Mouse (Mus musculus) intestine, embryonic 15.5 days (tissue): ENCODE data around the gene Nsd1. TPM values are rescaled to one million over a fixed set of nuclear protein-coding genes. Genes with fewer than 3 reads are reported as not detected.

Experiments used
- ATAC-seq: fragments of 200-750 bp; cut with Nextera tagmentation; 2 replicates; pipeline ENCODE4 v1.8.0; 2017; ENCODE audit warnings: moderate TSS enrichment, moderate library complexity
- H3K27ac ChIP-seq: fragments of 300-500 bp; sonication (generic); 2 replicates; pipeline ENCODE4 v1.5.1; 2015; ENCODE audit warnings: mild to moderate bottlenecking, inconsistent platforms
- H3K27me3 ChIP-seq: fragments of 300-500 bp; sonication (generic); replicated peaks from 2 replicates; pipeline ENCODE4 v1.6.1; 2015; ENCODE audit warnings: inconsistent platforms
- H3K36me3 ChIP-seq: fragments of 300-500 bp; sonication (generic); 2 replicates; pipeline ENCODE4 v1.6.1; 2015; ENCODE audit warnings: inconsistent platforms
- H3K4me1 ChIP-seq: fragments of 300-500 bp; sonication (generic); replicated peaks from 2 replicates; pipeline ENCODE4 v1.6.1; 2015; ENCODE audit warnings: inconsistent platforms
- H3K4me2 ChIP-seq: fragments of 300-500 bp; sonication (generic); replicated peaks from 2 replicates; pipeline ENCODE4 v1.6.1; 2015; ENCODE audit warnings: mild to moderate bottlenecking, inconsistent platforms
- H3K4me3 ChIP-seq: fragments of 300-500 bp; sonication (generic); replicated peaks from 2 replicates; pipeline ENCODE4 v1.5.1; 2015; ENCODE audit warnings: inconsistent platforms
- H3K9ac ChIP-seq: fragments of 300-500 bp; sonication (generic); 2 replicates; pipeline ENCODE4 v1.6.1; 2015; ENCODE audit warnings: inconsistent platforms
- H3K9me3 ChIP-seq: fragments of 300-500 bp; sonication (generic); 2 replicates; pipeline ENCODE4 v1.6.1; 2016; ENCODE audit warnings: inconsistent platforms
- WGBS: fragments of 180-500 bp; shearing (Covaris S2); methylation state at CpG from one replicate; pipeline ENCODE4 v1.1.7; 2015; 5-methylcytosine and 5-hydroxymethylcytosine counted together
- polyA plus RNA-seq: library from polyadenylated mRNA; unstranded; fragments of >200 nt; fragmentation: Nextera tagmentation; extraction: Ambion mirVana; gene quantifications from 2 replicates; pipeline ENCODE4 v1.2.1, GENCODE M21; 2015

The Nsd1 gene
- polyA plus RNA-seq, 1 experiment from 2014 or later: 49.6 TPM

DNA sequence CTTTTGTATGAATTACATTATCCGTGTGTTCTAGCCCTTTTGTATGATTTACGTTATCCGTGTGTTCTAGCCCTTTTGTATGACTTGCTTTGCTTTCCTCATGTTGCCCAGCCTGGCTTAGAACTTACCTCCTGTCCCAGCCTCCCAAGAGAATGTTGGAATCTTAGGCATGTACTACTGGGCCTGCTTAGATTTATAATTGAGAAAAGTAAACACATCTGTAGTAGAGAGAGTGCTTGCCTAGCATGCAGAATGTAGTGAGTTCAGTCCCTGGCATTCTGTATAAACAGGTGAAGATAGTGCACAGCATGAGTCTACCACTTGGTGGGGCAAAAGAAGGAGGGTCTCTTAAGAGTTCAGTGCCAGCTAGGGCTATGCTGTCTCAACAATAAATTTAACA is 14.8 kb downstream of the Nsd1 start:
- H3K27ac ChIP-seq: no peak overlapping the region
- no peak overlapping the region for H3K4me3 ChIP-seq
- H3K4me1 ChIP-seq: no peaks in the 10 kb centered on the region
- H3K36me3 ChIP-seq: peaks cover 7% of the 10 kb centered on the region; the same call in 1 of the 2 replicates
- H3K9me3 ChIP-seq: no peaks in the 10 kb centered on the region
- no peak overlapping the region for H3K9ac ChIP-seq
- no peaks in the 10 kb centered on the region for H3K27me3 ChIP-seq
- H3K4me2 ChIP-seq: no peak overlapping the region
- WGBS: 96% methylated on average over 3 of the region's 3 CpGs
- no peak for ATAC-seq

GRCm38 (mm10) chr13:55230701-55231100 is 21.1 kb downstream of the Nsd1 start:
- no peak overlapping the region for H3K27ac ChIP-seq
- H3K9ac ChIP-seq: no peak overlapping the region
- ATAC-seq: no peak
- no peaks in the 10 kb centered on the region for H3K4me1 ChIP-seq
- H3K27me3 ChIP-seq: no peaks in the 10 kb centered on the region
- H3K4me2 ChIP-seq: no peak overlapping the region
- 94% methylated on average over 1 of the region's 1 CpGs for WGBS
- peaks cover 17% of the 10 kb centered on the region for H3K36me3 ChIP-seq
- no peaks in the 10 kb centered on the region for H3K9me3 ChIP-seq
- H3K4me3 ChIP-seq: no peak overlapping the region

GRCm38 (mm10) chr13:55243205-55243604 is 33.6 kb downstream of the Nsd1 start:
- Histone ChIP-seq H3K27me3 (no peaks in the 10 kb centered on the region), H3K4me2 (no peak overlapping the region), H3K4me1 (no peaks in the 10 kb centered on the region), H3K36me3 (peaks cover 45% of the 10 kb centered on the region), H3K4me3 (no peak overlapping the region), H3K27ac (0 out of 2 replicates have a peak overlapping the region, but pooled peaks have one; percentile 28), H3K9ac (no peak overlapping the region), H3K9me3 (no peaks in the 10 kb centered on the region)
- 63% methylated on average over 3 of the region's 3 CpGs for WGBS
- peak; percentile 79 for ATAC-seq

DNA sequence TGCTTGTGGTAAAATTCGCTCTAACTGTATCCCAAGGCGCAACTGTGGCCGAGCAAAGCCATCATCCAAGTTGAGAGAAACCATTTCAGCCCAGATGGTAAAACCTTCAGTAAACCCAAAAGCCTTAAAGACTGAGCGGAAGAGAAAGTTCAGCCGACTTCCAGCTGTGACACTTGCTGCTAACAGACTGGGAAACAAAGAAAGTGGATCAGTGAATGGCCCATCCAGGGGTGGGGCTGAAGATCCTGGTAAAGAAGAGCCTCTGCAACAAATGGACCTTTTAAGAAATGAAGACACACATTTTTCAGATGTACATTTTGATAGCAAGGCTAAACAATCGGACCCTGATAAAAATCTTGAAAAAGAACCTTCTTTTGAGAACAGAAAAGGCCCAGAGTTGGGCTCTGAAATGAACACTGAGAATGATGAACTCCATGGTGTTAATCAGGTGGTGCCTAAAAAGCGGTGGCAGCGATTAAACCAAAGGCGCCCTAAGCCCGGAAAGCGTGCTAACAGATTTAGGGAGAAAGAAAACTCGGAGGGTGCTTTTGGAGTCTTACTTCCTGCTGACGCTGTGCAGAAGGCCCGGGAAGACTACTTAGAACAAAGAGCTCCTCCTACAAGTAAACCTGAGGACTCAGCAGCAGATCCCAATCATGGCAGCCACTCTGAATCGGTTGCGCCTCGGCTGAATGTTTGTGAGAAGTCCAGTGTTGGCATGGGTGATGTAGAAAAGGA is 37.9 kb downstream of the Nsd1 start:
- peaks cover 34% of the 10 kb centered on the region for H3K36me3 ChIP-seq
- H3K4me1 ChIP-seq: no peaks in the 10 kb centered on the region
- no peak for ATAC-seq
- no peak overlapping the region for H3K27ac ChIP-seq
- H3K4me2 ChIP-seq: no peak overlapping the region
- no peak overlapping the region for H3K4me3 ChIP-seq
- no peak overlapping the region for H3K9ac ChIP-seq
- 85% methylated on average over 17 of the region's 17 CpGs for WGBS
- no peaks in the 10 kb centered on the region for H3K27me3 ChIP-seq
- H3K9me3 ChIP-seq: no peaks in the 10 kb centered on the region

- Histone ChIP-seq H3K9ac (no peak overlapping the region), H3K4me2 (no peak overlapping the region), H3K4me1 (no peaks in the 10 kb centered on the region), H3K27ac (no peak overlapping the region), H3K4me3 (no peak overlapping the region), H3K36me3 (peaks cover 31% of the 10 kb centered on the region), H3K27me3 (no peaks in the 10 kb centered on the region), H3K9me3 (no peaks in the 10 kb centered on the region)
- WGBS: 91% methylated on average over 4 of the region's 4 CpGs
- no peak for ATAC-seq
Measured at GRCm38 (mm10) chr13:55249246-55249645, 39.7 kb downstream of the Nsd1 start.

DNA sequence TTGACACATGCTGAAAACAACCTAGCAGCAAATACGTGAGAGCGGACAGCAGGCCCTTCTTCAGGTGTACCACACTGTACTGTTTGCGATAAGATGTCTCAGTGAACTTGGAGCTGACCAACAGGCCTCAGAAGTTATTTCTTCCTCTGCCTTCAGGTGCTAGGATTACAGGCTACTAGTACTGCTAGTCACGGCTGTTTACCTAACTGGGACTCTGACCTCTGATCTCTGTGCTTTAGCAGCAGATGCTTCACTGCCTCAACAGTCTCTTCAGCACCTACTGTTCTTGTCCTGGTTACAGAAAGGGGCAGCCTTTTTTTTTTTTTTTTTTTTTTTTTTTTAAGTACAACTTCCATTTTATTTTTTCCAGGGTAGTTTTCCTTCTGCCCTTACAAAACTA is 43.2 kb downstream of the Nsd1 start:
- Histone ChIP-seq H3K4me2 (no peak overlapping the region), H3K9me3 (no peaks in the 10 kb centered on the region), H3K36me3 (peaks cover 10% of the 10 kb centered on the region), H3K27ac (no peak overlapping the region), H3K4me3 (no peak overlapping the region), H3K9ac (no peak overlapping the region), H3K4me1 (no peaks in the 10 kb centered on the region), H3K27me3 (no peaks in the 10 kb centered on the region)
- WGBS: 79% methylated on average over 4 of the region's 4 CpGs
- no peak for ATAC-seq

DNA sequence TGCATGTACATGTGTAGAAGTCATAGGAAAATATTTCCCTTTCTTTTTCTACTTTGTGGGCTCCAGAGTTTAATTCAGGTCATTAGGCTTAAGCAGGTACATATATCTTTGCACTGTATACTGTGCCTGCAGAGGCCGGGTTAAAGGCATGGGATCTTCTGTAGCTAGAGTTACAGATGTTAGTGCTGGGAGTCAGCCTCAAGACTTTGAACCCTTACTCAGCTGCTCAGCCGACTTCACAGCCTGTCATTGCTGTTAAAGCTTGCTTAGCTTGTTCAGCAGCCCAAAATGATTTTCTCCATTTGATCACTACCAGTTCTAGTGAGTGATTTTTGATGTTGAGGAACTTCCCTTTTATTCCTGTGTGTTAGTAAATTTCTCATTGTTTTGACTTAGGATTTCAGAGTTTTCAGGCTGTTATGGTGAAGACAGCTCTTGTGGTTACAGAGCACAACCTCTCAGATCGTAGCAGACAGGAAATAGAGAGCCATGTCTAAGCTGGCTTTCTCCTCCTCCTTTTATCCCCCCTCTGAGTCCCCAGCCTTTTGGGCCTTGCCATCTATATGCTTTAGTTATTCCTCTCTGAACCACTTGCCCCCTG is 45.6 kb downstream of the Nsd1 start:
- H3K4me1 ChIP-seq: no peaks in the 10 kb centered on the region
- H3K4me3 ChIP-seq: no peak overlapping the region
- H3K27ac ChIP-seq: no peak overlapping the region
- peaks cover 2% of the 10 kb centered on the region; the same call in 1 of the 2 replicates for H3K36me3 ChIP-seq
- H3K9me3 ChIP-seq: no peaks in the 10 kb centered on the region
- H3K4me2 ChIP-seq: no peak overlapping the region
- H3K27me3 ChIP-seq: no peaks in the 10 kb centered on the region
- no peak overlapping the region for H3K9ac ChIP-seq
- WGBS: 56% methylated on average over 3 of the region's 3 CpGs
- peak; percentile 77; the same call in 1 of the 2 replicates for ATAC-seq

GRCm38 (mm10) chr13:55258651-55259050 is 49.1 kb downstream of the Nsd1 start:
- H3K4me2 ChIP-seq: no peak overlapping the region
- ATAC-seq: no peak
- 96% methylated on average over 3 of the region's 3 CpGs for WGBS
- no peak overlapping the region for H3K4me3 ChIP-seq
- H3K27me3 ChIP-seq: no peaks in the 10 kb centered on the region
- H3K9ac ChIP-seq: no peak overlapping the region
- H3K27ac ChIP-seq: no peak overlapping the region
- no peaks in the 10 kb centered on the region for H3K4me1 ChIP-seq
- H3K36me3 ChIP-seq: peaks cover 19% of the 10 kb centered on the region
- H3K9me3 ChIP-seq: no peaks in the 10 kb centered on the region

GRCm38 (mm10) chr13:55261521-55261920 is 51.9 kb downstream of the Nsd1 start:
- Histone ChIP-seq H3K27ac (no peak overlapping the region), H3K4me1 (no peaks in the 10 kb centered on the region), H3K27me3 (no peaks in the 10 kb centered on the region), H3K9me3 (no peaks in the 10 kb centered on the region), H3K4me2 (no peak overlapping the region), H3K36me3 (peaks cover 24% of the 10 kb centered on the region), H3K4me3 (no peak overlapping the region), H3K9ac (no peak overlapping the region)
- no peak for ATAC-seq
- WGBS: 98% methylated on average over 8 of the region's 8 CpGs

GRCm38 (mm10) chr13:55262096-55262495 is 52.5 kb downstream of the Nsd1 start:
- no peak for ATAC-seq
- Histone ChIP-seq H3K36me3 (peaks cover 24% of the 10 kb centered on the region), H3K9ac (no peak overlapping the region)

DNA sequence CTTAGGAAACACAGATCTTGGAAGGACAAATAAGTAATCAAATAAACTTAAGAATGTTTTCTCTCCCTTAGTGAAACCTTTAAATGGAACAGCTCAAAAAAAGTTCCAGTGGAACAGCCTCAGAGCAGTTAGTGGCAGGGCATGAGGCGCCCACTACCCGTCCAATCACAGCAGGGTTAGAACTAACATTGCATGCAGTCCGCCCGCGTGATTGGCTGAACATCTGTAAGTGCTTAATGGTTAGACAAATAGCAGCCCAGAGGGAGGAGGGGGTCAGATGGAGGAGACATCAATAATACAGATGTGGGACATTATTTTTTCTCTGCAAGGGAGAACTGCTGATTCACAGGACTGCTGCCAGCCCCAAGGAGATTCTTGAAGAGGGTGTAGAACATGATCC is 67.6 kb downstream of the Nsd1 start:
- Histone ChIP-seq H3K27me3 (no peaks in the 10 kb centered on the region), H3K9me3 (no peaks in the 10 kb centered on the region), H3K4me3 (no peak overlapping the region), H3K4me1 (no peaks in the 10 kb centered on the region), H3K36me3 (peaks cover 36% of the 10 kb centered on the region), H3K4me2 (no peak overlapping the region), H3K27ac (no peak overlapping the region), H3K9ac (no peak overlapping the region)
- WGBS: 88% methylated on average over 5 of the region's 5 CpGs
- ATAC-seq: no peak

More at GRCm38 (mm10) chr13:55262096-55262495, 52.5 kb downstream of the Nsd1 start:
- no peaks in the 10 kb centered on the region for H3K9me3 ChIP-seq
- H3K4me1 ChIP-seq: no peaks in the 10 kb centered on the region
- no peaks in the 10 kb centered on the region for H3K27me3 ChIP-seq
- H3K4me2 ChIP-seq: no peak overlapping the region
- H3K4me3 ChIP-seq: no peak overlapping the region
- no peak overlapping the region for H3K27ac ChIP-seq

GRCm38 (mm10) chr13:55277646-55278045 is 68.1 kb downstream of the Nsd1 start:
- WGBS: 84% methylated on average over 5 of the region's 5 CpGs
- Histone ChIP-seq H3K4me1 (no peaks in the 10 kb centered on the region), H3K9me3 (no peaks in the 10 kb centered on the region), H3K4me3 (no peak overlapping the region), H3K27me3 (no peaks in the 10 kb centered on the region), H3K4me2 (no peak overlapping the region), H3K27ac (no peak overlapping the region), H3K36me3 (peaks cover 36% of the 10 kb centered on the region), H3K9ac (no peak overlapping the region)
- no peak for ATAC-seq

DNA sequence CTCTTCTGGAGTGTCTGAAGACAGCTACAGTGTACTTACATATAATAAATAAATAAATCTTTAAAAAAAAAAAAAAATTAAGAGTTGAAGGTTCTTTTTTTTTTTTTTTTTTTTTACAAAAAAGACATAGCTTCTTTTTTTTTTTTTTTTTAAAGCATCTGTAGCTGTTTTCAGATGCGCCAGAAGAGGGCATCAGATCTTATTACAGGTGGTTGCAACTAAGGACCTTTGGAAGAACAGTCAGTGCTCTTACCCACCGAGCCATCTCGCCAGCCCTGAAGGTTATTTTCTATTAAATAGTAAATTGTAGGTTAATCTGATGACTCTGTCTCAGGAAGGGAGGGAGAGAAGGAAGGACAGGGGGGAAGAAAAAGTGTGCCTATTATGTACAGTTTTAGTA is 79.3 kb downstream of the Nsd1 start:
- ATAC-seq: no peak
- Histone ChIP-seq H3K27me3 (no peaks in the 10 kb centered on the region), H3K4me3 (no peak overlapping the region), H3K27ac (no peak overlapping the region), H3K4me1 (no peaks in the 10 kb centered on the region), H3K9me3 (no peaks in the 10 kb centered on the region), H3K4me2 (no peak overlapping the region), H3K9ac (no peak overlapping the region), H3K36me3 (peaks cover 31% of the 10 kb centered on the region)
- 80% methylated on average over 3 of the region's 3 CpGs for WGBS
